Mouse (Mus musculus) heart, postnatal 4 days (tissue): ENCODE results near the gene Ctsd. TPM values are rescaled to one million over a fixed set of nuclear protein-coding genes. Genes with fewer than 3 reads are reported as not detected.
"Not testable (repeated sequence)": the region's sequence is repeated elsewhere in the genome, so short reads cannot be mapped to it uniquely, and the experiment has no call there.

Experiments
- DNase-seq: peaks from one replicate; pipeline ENCODE4 v3.0.0; 2021
- total RNA-seq, 2 experiments: library from RNA; stranded (reverse); gene quantifications; 2 replicates each; pipeline ENCODE4 v1.2.3; 2021

Gene Ctsd
- total RNA-seq, 2 experiments from 2014 or later = 344 to 370 TPM

GRCm38 (mm10) chr7:142332741-142333140, 55.1 kb downstream of the Ctsd start:
- DNase-seq = not testable (repeated sequence)

GRCm38 (mm10) chr7:142331281-142331680, 56.6 kb downstream of the Ctsd start:
- DNase-seq = no peak

GRCm38 (mm10) chr7:142330271-142330724, 57.5 kb downstream of the Ctsd start:
- DNase-seq = peak; percentile 86

GRCm38 (mm10) chr7:142328507-142328906, 59.3 kb downstream of the Ctsd start:
- no peak for DNase-seq

GRCm38 (mm10) chr7:142326714-142327445, 61.0 kb downstream of the Ctsd start:
- no peak for DNase-seq

Other genes with a start within 250 kb of the Ctsd start
- gene Gm45337, start 243.4 kb downstream of the Ctsd start, total RNA-seq = not detected
- gene Gm29735, start 230.9 kb downstream of the Ctsd start, total RNA-seq = not detected
- gene Gm4553, start 222.3 kb downstream of the Ctsd start, total RNA-seq = not detected
- gene Krtap5-2, start 212.0 kb downstream of the Ctsd start, total RNA-seq = not detected
- not detected for gene Gm10153, start 197.6 kb downstream of the Ctsd start, total RNA-seq
- not detected for gene Krtap5-3, start 186.7 kb downstream of the Ctsd start, total RNA-seq
- not detected for gene Gm7579, start 176.2 kb downstream of the Ctsd start, total RNA-seq
- gene Krtap5-5, start 158.1 kb downstream of the Ctsd start, total RNA-seq = not detected
- gene Gm40460, start 147.0 kb downstream of the Ctsd start, total RNA-seq = not detected
- gene Gm2431, start 129.7 kb downstream of the Ctsd start, total RNA-seq = not detected
- gene Gm4559, start 113.7 kb downstream of the Ctsd start, total RNA-seq = not detected
- gene Krtap5-1, start 90.9 kb downstream of the Ctsd start, total RNA-seq = not detected
- not detected for gene Krtap5-4, start 84.5 kb downstream of the Ctsd start, total RNA-seq
- 1 to 10 TPM; 2.0 TPM for gene Ifitm10, start 14.3 kb downstream of the Ctsd start, total RNA-seq
- 1 to 10 TPM in 1 of 2 experiments, under 1 TPM in 1; 0.43 to 1.7 TPM for gene Gm49369, start 5.4 kb downstream of the Ctsd start, total RNA-seq
- gene Syt8, start 46.8 kb upstream of the Ctsd start, total RNA-seq = not detected
- gene Tnni2, start 53.8 kb upstream of the Ctsd start, total RNA-seq = 10 to 100 TPM in 1 of 2 experiments, 1 to 10 TPM in 1; 6.6 to 16.4 TPM
- 100 to 1,000 TPM in 1 of 2 experiments, 10 to 100 TPM in 1; 93.3 to 108 TPM for gene Lsp1, start 72.8 kb upstream of the Ctsd start, total RNA-seq
- gene Tnnt3, start 110.8 kb upstream of the Ctsd start, total RNA-seq = 10 to 100 TPM in 1 of 2 experiments, under 1 TPM in 1; 0.98 to 10.9 TPM
- gene Mrpl23, start 144.6 kb upstream of the Ctsd start, total RNA-seq = 1 to 10 TPM; 3.7 to 6.4 TPM